Mouse (Mus musculus) thymus, adult 2 months (tissue): ENCODE data around the gene Apol9b. TPM values are rescaled to one million over a fixed set of nuclear protein-coding genes. Genes with fewer than 3 reads are reported as not detected.

Experiments used
- DNase-seq: peaks from one replicate; pipeline ENCODE4 v3.0.0; 2021
- H3K27ac ChIP-seq: fragments of 200-500 bp; 2 replicates; pipeline ENCODE4 v1.5.1; 2012; ENCODE audit warnings: low read length, control low read depth; ENCODE audit not compliant: control insufficient read depth, insufficient read depth
- H3K27me3 ChIP-seq: fragments of 200-500 bp; 2 replicates; pipeline ENCODE4 v1.6.1; 2012; ENCODE audit warnings: mild to moderate bottlenecking, low read length, moderate library complexity, mixed read lengths; ENCODE audit not compliant: control insufficient read depth, insufficient read depth
- H3K36me3 ChIP-seq: fragments of 200-500 bp; 2 replicates; pipeline ENCODE4 v1.6.1; 2012; ENCODE audit warnings: mild to moderate bottlenecking, low read length, moderate library complexity; ENCODE audit not compliant: control insufficient read depth, insufficient read depth
- H3K4me1 ChIP-seq: fragments of 200-500 bp; replicated peaks from 2 replicates; pipeline ENCODE4 v1.6.1; 2012; ENCODE audit warnings: low read length; ENCODE audit not compliant: control insufficient read depth, insufficient read depth
- H3K4me3 ChIP-seq: fragments of 200-500 bp; 2 replicates; pipeline ENCODE4 v1.5.1; 2012; ENCODE audit warnings: mild to moderate bottlenecking, low read length, control low read depth, moderate library complexity; ENCODE audit not compliant: control insufficient read depth, insufficient read depth
- CTCF ChIP-seq: fragments of 200-500 bp; IDR thresholded peaks from 2 replicates; pipeline ENCODE4 v1.5.1; 2012; ENCODE audit warnings: mild to moderate bottlenecking, control low read depth, low read length, moderate library complexity, borderline replicate concordance; ENCODE audit not compliant: control insufficient read depth, poor library complexity, insufficient read depth; ENCODE audit errors: extremely low read depth
- POLR2A ChIP-seq: fragments of 200-500 bp; IDR thresholded peaks from 2 replicates; pipeline ENCODE4 v1.6.1; 2012; ENCODE audit warnings: mild to moderate bottlenecking, low read length, control low read depth, moderate library complexity; ENCODE audit not compliant: control insufficient read depth, poor library complexity, insufficient read depth; ENCODE audit errors: extremely low read depth
- WGBS: fragments of 180-500 bp; shearing (Covaris S2); methylation state at CpG from one replicate; pipeline ENCODE4 v1.1.7; 2018; 5-methylcytosine and 5-hydroxymethylcytosine counted together
- polyA plus RNA-seq: library from polyadenylated mRNA; depleted of rRNA; stranded (reverse); fragments of >200 nt; gene quantifications from 2 replicates; pipeline ENCODE4 v1.2.3, GENCODE M21; 2012

Apol9b gene
- polyA plus RNA-seq, 1 experiment: 8.1 TPM

DNA sequence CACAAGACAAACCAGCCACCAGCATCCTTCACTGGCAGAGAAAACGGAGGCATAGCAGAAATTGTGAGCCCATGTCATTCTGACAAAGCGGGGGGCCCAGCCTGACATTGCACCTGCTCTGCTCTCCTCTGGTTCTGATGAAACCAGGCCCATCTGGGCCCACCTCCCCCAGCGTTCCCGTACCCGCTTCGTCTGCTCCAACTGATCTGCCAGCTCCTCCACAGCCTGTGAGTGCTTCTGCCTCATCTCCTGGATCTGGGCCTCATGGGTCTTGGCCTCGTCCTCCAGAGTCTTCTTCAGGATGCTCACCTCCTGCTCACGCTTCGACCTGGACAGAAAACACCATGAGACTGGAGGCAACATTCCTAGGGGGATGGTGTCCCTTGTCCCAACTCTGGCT lies 42.1 kb downstream of the Apol9b start:
- TF ChIP-seq CTCF: no peak
- TF ChIP-seq POLR2A: no peak
- DNase-seq: no peak
- H3K27ac ChIP-seq: no peak overlapping the region
- H3K4me3 ChIP-seq: no peak overlapping the region
- no peaks in the 10 kb centered on the region for H3K27me3 ChIP-seq
- H3K36me3 ChIP-seq: peaks cover 96% of the 10 kb centered on the region
- WGBS: 97% methylated on average over 9 of the region's 9 CpGs
- no peaks in the 10 kb centered on the region for H3K4me1 ChIP-seq

DNA sequence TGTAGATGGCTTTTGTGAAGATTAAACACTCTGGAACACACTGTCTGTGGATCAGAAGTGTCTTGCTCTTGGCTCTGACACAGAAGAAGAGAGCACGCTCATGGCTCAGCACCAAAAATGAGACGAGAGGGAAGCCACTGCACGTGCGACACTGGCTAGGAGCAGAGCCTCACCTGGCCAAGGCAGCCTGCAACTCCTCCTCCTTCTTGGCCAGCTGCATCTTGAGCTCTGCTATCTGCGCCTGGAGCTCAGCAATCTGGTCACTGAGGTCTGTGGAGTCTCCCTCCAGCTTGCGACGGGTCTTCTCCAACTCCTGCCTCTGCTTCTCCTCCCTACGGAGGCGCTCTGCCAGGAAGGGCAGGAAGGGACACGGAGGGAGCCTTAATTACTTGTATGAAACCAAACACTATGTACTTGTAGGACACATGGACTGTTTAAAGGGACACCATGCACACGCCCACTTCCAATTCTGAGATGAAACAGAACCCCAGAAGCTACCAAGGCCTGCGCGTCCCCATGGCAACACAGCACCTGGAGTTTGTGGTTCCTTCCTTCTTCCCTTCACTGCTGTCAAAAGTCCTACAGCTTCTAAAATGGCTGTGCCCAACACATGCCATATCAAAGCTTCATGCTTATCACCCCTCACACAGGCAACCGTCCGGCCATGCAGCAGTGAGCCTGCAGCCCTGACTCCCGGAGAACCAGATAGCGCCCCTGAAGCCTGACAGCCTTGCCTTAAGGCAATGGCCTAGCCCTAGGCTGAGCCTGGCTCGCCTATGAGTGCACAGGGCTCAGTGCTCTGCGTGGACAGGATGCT lies 44.5 kb downstream of the Apol9b start:
- no peak for DNase-seq
- H3K27me3 ChIP-seq: no peaks in the 10 kb centered on the region
- TF ChIP-seq CTCF: no peak
- TF ChIP-seq POLR2A: no peak
- peaks cover 96% of the 10 kb centered on the region for H3K36me3 ChIP-seq
- no peak overlapping the region for H3K27ac ChIP-seq
- no peak overlapping the region for H3K4me3 ChIP-seq
- 89% methylated on average over 19 of the region's 19 CpGs for WGBS
- no peaks in the 10 kb centered on the region for H3K4me1 ChIP-seq

- H3K36me3 ChIP-seq: peaks cover 96% of the 10 kb centered on the region
- DNase-seq: no peak
- no peak overlapping the region for H3K27ac ChIP-seq
- WGBS: 98% methylated on average over 10 of the region's 10 CpGs
- no peaks in the 10 kb centered on the region for H3K4me1 ChIP-seq
- H3K4me3 ChIP-seq: no peak overlapping the region
- no peaks in the 10 kb centered on the region for H3K27me3 ChIP-seq
- TF ChIP-seq POLR2A: no peak
- no peak for TF ChIP-seq CTCF
Measured at GRCm38 (mm10) chr15:77774303-77774702, 45.5 kb downstream of the Apol9b start.

GRCm38 (mm10) chr15:77775186-77775963 lies 46.5 kb downstream of the Apol9b start:
- TF ChIP-seq POLR2A: no peak
- peak; percentile 99 for TF ChIP-seq CTCF
- 76% methylated on average over 20 of the region's 20 CpGs for WGBS
- no peaks in the 10 kb centered on the region for H3K4me1 ChIP-seq
- H3K4me3 ChIP-seq: no peak overlapping the region
- H3K27me3 ChIP-seq: no peaks in the 10 kb centered on the region
- H3K36me3 ChIP-seq: peaks cover 96% of the 10 kb centered on the region
- DNase-seq: peak; percentile 82
- no peak overlapping the region for H3K27ac ChIP-seq

GRCm38 (mm10) chr15:77782449-77783014 lies 53.7 kb downstream of the Apol9b start:
- peak; percentile 56 for DNase-seq
- Histone ChIP-seq H3K27me3 (no peaks in the 10 kb centered on the region), H3K4me1 (no peaks in the 10 kb centered on the region), H3K36me3 (peaks cover 99% of the 10 kb centered on the region), H3K4me3 (no peak overlapping the region), H3K27ac (no peak overlapping the region)
- 84% methylated on average over 11 of the region's 11 CpGs for WGBS
- 0 out of 2 replicates have a peak, but pooled peaks have one; percentile 29 for TF ChIP-seq CTCF
- TF ChIP-seq POLR2A: no peak
